Mouse (Mus musculus): ENCODE measurements around the gene Cebpz. TPM values are rescaled to one million over a fixed set of nuclear protein-coding genes. Genes with fewer than 3 reads are reported as not detected.

Cebpz gene
- total RNA-seq (2014; rRNA removed) (17.7 and 19.0 TPM in 2 replicates), polyA plus RNA-seq (2012; rRNA removed) (3.2 and 4.4 TPM in 2 replicates)

- under 1% methylated on average over 45 of the region's 45 CpGs for WGBS
Observed at GRCm38 (mm10) chr17:78936466-78937228, at the start of gene Cebpz, which contains the start of gene Ndufaf7. Gene Cebpz, minus strand, starts transcription at chr17:78937066. Gene Ndufaf7, plus strand, starts transcription at chr17:78937136.

GRCm38 (mm10) chr17:78983736-78984135, 46.9 kb upstream of the Cebpz start:
- peak overlapping the region; percentile 91 for H3K27ac ChIP-seq (replicated peaks; ENCODE audit: insufficient read depth, low read depth, low read length)
- peaks cover 32% of the 10 kb centered on the region for H3K36me3 ChIP-seq (ENCODE audit: control insufficient read depth, insufficient read depth, low read length)
- H3K79me2 ChIP-seq (ENCODE audit: control insufficient read depth, insufficient read depth, low read length): peaks cover 15% of the 10 kb centered on the region; the same call in 1 of the 2 replicates
- 22% methylated on average over 3 of the region's 3 CpGs for WGBS
- no peak for TF ChIP-seq CTCF (IDR thresholded peaks at IDR 0.05; ENCODE audit: low read depth, low read length)
- TF ChIP-seq POLR2A (IDR thresholded peaks at IDR 0.05; ENCODE audit: extremely low read depth, insufficient read depth, low read length): no peak
- peaks cover 16% of the 10 kb centered on the region for H3K4me1 ChIP-seq (ENCODE audit: control insufficient read depth, insufficient read depth, low read length)
- H3K27me3 ChIP-seq (ENCODE audit: control insufficient read depth, insufficient read depth, low read length): no peaks in the 10 kb centered on the region
- H3K9ac ChIP-seq (ENCODE audit: low read depth, low read length): peak overlapping the region; percentile 81; the same call in 1 of the 2 replicates
- peak overlapping the region; percentile 87 for H3K4me3 ChIP-seq (ENCODE audit: insufficient read depth, low read depth, low read length)
- DNase-seq (ENCODE audit: extremely low read depth, low read depth, low spot score): peak; percentile 88

More at GRCm38 (mm10) chr17:78936466-78937228, at the start of gene Cebpz, which contains the start of gene Ndufaf7:
- Histone ChIP-seq H3K79me2 (ENCODE audit: control insufficient read depth, insufficient read depth, low read length) (peaks cover 9% of the 10 kb centered on the region; the same call in 1 of the 2 replicates), H3K36me3 (ENCODE audit: control insufficient read depth, insufficient read depth, low read length) (peaks cover 26% of the 10 kb centered on the region), H3K27me3 (ENCODE audit: control insufficient read depth, insufficient read depth, low read length) (no peaks in the 10 kb centered on the region), H3K4me3 (ENCODE audit: insufficient read depth, low read depth, low read length) (peak within 1 kb of the TSS; percentile 85), H3K27ac (replicated peaks; ENCODE audit: insufficient read depth, low read depth, low read length) (peak within 1 kb of the TSS; percentile 32), H3K9ac (ENCODE audit: low read depth, low read length) (peak within 1 kb of the TSS; percentile 75), H3K4me1 (ENCODE audit: control insufficient read depth, insufficient read depth, low read length) (peaks cover 2% of the 10 kb centered on the region)
- TF ChIP-seq POLR2A (IDR thresholded peaks at IDR 0.05; ENCODE audit: extremely low read depth, insufficient read depth, low read length) (peak; percentile 77), CTCF (IDR thresholded peaks at IDR 0.05; ENCODE audit: low read depth, low read length) (no peak)
- peak; percentile 87 for DNase-seq (ENCODE audit: extremely low read depth, low read depth, low spot score)

GRCm38 (mm10) chr17:78983166-78983565, 46.3 kb upstream of the Cebpz start:
- peak; percentile 65 for DNase-seq (ENCODE audit: extremely low read depth, low read depth, low spot score)
- WGBS: 37% methylated on average over 8 of the region's 8 CpGs
- Histone ChIP-seq H3K27me3 (ENCODE audit: control insufficient read depth, insufficient read depth, low read length) (no peaks in the 10 kb centered on the region), H3K4me1 (ENCODE audit: control insufficient read depth, insufficient read depth, low read length) (peaks cover 16% of the 10 kb centered on the region), H3K4me3 (ENCODE audit: insufficient read depth, low read depth, low read length) (peak overlapping the region; percentile 87), H3K9ac (ENCODE audit: low read depth, low read length) (no peak overlapping the region), H3K36me3 (ENCODE audit: control insufficient read depth, insufficient read depth, low read length) (peaks cover 33% of the 10 kb centered on the region), H3K27ac (replicated peaks; ENCODE audit: insufficient read depth, low read depth, low read length) (no peak overlapping the region), H3K79me2 (ENCODE audit: control insufficient read depth, insufficient read depth, low read length) (peaks cover 15% of the 10 kb centered on the region; the same call in 1 of the 2 replicates)
- TF ChIP-seq CTCF (IDR thresholded peaks at IDR 0.05; ENCODE audit: low read depth, low read length) (peak; percentile 46), POLR2A (IDR thresholded peaks at IDR 0.05; ENCODE audit: extremely low read depth, insufficient read depth, low read length) (no peak)

GRCm38 (mm10) chr17:78968500-78968899, 31.6 kb upstream of the Cebpz start:
- TF ChIP-seq POLR2A (IDR thresholded peaks at IDR 0.05; ENCODE audit: extremely low read depth, insufficient read depth, low read length) (no peak), CTCF (IDR thresholded peaks at IDR 0.05; ENCODE audit: low read depth, low read length) (no peak)
- 36% methylated on average over 3 of the region's 3 CpGs for WGBS
- H3K9ac ChIP-seq (ENCODE audit: low read depth, low read length): no peak overlapping the region

GRCm38 (mm10) chr17:78966092-78966883, 29.4 kb upstream of the Cebpz start:
- Histone ChIP-seq H3K27ac (replicated peaks; ENCODE audit: insufficient read depth, low read depth, low read length) (no peak overlapping the region), H3K4me1 (ENCODE audit: control insufficient read depth, insufficient read depth, low read length) (no peaks in the 10 kb centered on the region), H3K79me2 (ENCODE audit: control insufficient read depth, insufficient read depth, low read length) (no peaks in the 10 kb centered on the region), H3K36me3 (ENCODE audit: control insufficient read depth, insufficient read depth, low read length) (peaks cover 58% of the 10 kb centered on the region), H3K9ac (ENCODE audit: low read depth, low read length) (no peak overlapping the region), H3K4me3 (ENCODE audit: insufficient read depth, low read depth, low read length) (no peak overlapping the region), H3K27me3 (ENCODE audit: control insufficient read depth, insufficient read depth, low read length) (no peaks in the 10 kb centered on the region)
- WGBS: 88% methylated on average over 11 of the region's 11 CpGs
- no peak for DNase-seq (ENCODE audit: extremely low read depth, low read depth, low spot score)
- no peak for TF ChIP-seq CTCF (IDR thresholded peaks at IDR 0.05; ENCODE audit: low read depth, low read length)

More at GRCm38 (mm10) chr17:78968500-78968899, 31.6 kb upstream of the Cebpz start:
- peak; percentile 52 for DNase-seq (ENCODE audit: extremely low read depth, low read depth, low spot score)
- Histone ChIP-seq H3K4me3 (ENCODE audit: insufficient read depth, low read depth, low read length) (no peak overlapping the region), H3K79me2 (ENCODE audit: control insufficient read depth, insufficient read depth, low read length) (no peaks in the 10 kb centered on the region), H3K27me3 (ENCODE audit: control insufficient read depth, insufficient read depth, low read length) (no peaks in the 10 kb centered on the region), H3K4me1 (ENCODE audit: control insufficient read depth, insufficient read depth, low read length) (no peaks in the 10 kb centered on the region), H3K36me3 (ENCODE audit: control insufficient read depth, insufficient read depth, low read length) (peaks cover 64% of the 10 kb centered on the region), H3K27ac (replicated peaks; ENCODE audit: insufficient read depth, low read depth, low read length) (no peak overlapping the region)
